Mouse (Mus musculus): ENCODE measurements around the gene Adamts6. TPM values are rescaled to one million over a fixed set of nuclear protein-coding genes. Genes with fewer than 3 reads are reported as not detected.

The Adamts6 gene
- polyA plus RNA-seq, 1 experiment from 2014 or later: 1.2 TPM

DNA sequence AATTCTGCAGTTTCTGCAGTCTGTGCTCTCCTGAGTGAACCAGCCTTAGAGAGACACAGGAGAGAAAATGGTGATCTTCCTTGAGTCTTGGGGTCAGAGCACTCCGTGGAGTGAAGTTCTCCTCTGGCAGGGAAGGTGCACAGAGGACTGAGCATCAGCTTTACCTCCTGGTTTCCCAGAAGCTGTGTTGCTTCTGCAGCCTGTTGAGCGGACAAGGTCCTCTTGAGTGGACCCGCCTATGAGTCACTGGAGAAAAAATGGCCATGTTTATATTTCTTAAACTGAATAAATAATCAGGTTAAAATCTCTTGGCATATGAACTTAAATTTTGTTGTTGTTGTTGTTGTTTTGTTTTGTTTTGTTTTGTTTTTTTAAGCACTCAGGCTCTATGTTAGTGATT, 41.7 kb downstream of the Adamts6 start:
- no peak overlapping the region for H3K27ac ChIP-seq (ENCODE audit: low read depth, low read length)
- no peak overlapping the region for H3K4me2 ChIP-seq (ENCODE audit: low read length)
- no peaks in the 10 kb centered on the region for H3K9me3 ChIP-seq (ENCODE audit: control insufficient read depth, low read length)
- H3K27me3 ChIP-seq (replicated peaks; ENCODE audit: control insufficient read depth, insufficient read depth, low read length): no peaks in the 10 kb centered on the region
- no peaks in the 10 kb centered on the region for H3K36me3 ChIP-seq (ENCODE audit: control insufficient read depth, insufficient read depth, low read length)
- H3K4me3 ChIP-seq (ENCODE audit: low read length): no peak overlapping the region
- H3K4me1 ChIP-seq (ENCODE audit: control insufficient read depth, insufficient read depth, low read depth, low read length): no peaks in the 10 kb centered on the region
- H3K9ac ChIP-seq (ENCODE audit: low read depth, low read length): no peak overlapping the region
- WGBS: 93% methylated on average over 3 of the region's 3 CpGs
- no peak for ATAC-seq

DNA sequence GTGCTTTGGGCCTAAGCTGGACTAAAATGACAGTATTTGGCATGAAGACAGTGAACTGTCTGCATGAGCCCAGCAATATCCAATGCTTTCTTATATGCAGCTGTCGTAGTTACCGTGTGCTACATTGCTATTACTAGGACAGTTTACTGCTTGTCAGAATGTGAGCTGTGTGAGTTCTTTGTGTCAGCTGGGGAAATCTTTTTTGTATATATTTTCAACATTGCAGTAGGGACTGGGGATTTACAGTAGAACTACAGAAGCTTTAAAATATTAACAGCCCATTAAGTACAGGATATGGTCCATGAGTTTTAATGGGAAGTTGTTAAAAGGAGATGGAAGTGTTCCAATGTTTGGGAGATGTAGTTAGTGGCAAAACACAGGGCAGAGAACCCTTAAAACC, 42.1 kb downstream of the Adamts6 start:
- no peak overlapping the region for H3K4me2 ChIP-seq (ENCODE audit: low read length)
- H3K9me3 ChIP-seq (ENCODE audit: control insufficient read depth, low read length): no peaks in the 10 kb centered on the region
- no peaks in the 10 kb centered on the region for H3K4me1 ChIP-seq (ENCODE audit: control insufficient read depth, insufficient read depth, low read depth, low read length)
- no peak overlapping the region for H3K27ac ChIP-seq (ENCODE audit: low read depth, low read length)
- no peaks in the 10 kb centered on the region for H3K27me3 ChIP-seq (replicated peaks; ENCODE audit: control insufficient read depth, insufficient read depth, low read length)
- no peak overlapping the region for H3K4me3 ChIP-seq (ENCODE audit: low read length)
- no peaks in the 10 kb centered on the region for H3K36me3 ChIP-seq (ENCODE audit: control insufficient read depth, insufficient read depth, low read length)
- ATAC-seq: peak; percentile 60
- WGBS: 66% methylated on average over 2 of the region's 2 CpGs
- no peak overlapping the region for H3K9ac ChIP-seq (ENCODE audit: low read depth, low read length)

DNA sequence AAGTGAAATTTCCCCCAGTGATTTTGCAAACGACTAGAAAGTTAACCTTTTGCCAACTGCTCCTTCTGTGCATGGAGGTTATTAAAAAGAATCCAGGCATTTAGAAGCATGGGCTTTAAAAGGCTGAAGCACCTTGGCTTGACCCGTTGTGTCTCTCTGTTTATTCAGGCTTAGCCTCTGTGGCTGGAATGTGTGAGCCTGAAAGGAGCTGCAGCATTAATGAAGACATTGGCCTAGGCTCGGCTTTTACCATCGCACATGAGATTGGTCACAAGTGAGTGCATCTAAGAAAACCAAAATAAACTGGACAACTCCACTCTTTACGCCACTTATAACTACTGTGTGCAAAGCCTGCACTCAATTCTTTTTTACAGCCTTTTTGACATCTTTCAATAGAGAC, 65.0 kb downstream of the Adamts6 start:
- H3K4me2 ChIP-seq (ENCODE audit: low read length): no peak overlapping the region
- no peaks in the 10 kb centered on the region for H3K27me3 ChIP-seq (replicated peaks; ENCODE audit: control insufficient read depth, insufficient read depth, low read length)
- H3K9me3 ChIP-seq (ENCODE audit: control insufficient read depth, low read length): no peaks in the 10 kb centered on the region
- 40% methylated on average over 5 of the region's 5 CpGs for WGBS
- H3K4me1 ChIP-seq (ENCODE audit: control insufficient read depth, insufficient read depth, low read depth, low read length): no peaks in the 10 kb centered on the region
- no peak overlapping the region for H3K4me3 ChIP-seq (ENCODE audit: low read length)
- ATAC-seq: no peak
- no peak overlapping the region for H3K9ac ChIP-seq (ENCODE audit: low read depth, low read length)
- no peaks in the 10 kb centered on the region for H3K36me3 ChIP-seq (ENCODE audit: control insufficient read depth, insufficient read depth, low read length)
- no peak overlapping the region for H3K27ac ChIP-seq (ENCODE audit: low read depth, low read length)

- no peaks in the 10 kb centered on the region for H3K36me3 ChIP-seq (ENCODE audit: control insufficient read depth, insufficient read depth, low read length)
- no peak overlapping the region for H3K4me3 ChIP-seq (ENCODE audit: low read length)
- no peaks in the 10 kb centered on the region for H3K9me3 ChIP-seq (ENCODE audit: control insufficient read depth, low read length)
- H3K27ac ChIP-seq (ENCODE audit: low read depth, low read length): no peak overlapping the region
- no peaks in the 10 kb centered on the region for H3K4me1 ChIP-seq (ENCODE audit: control insufficient read depth, insufficient read depth, low read depth, low read length)
- peak; percentile 74 for ATAC-seq
- no peak overlapping the region for H3K4me2 ChIP-seq (ENCODE audit: low read length)
- H3K9ac ChIP-seq (ENCODE audit: low read depth, low read length): no peak overlapping the region
- 69% methylated on average over 8 of the region's 8 CpGs for WGBS
- H3K27me3 ChIP-seq (replicated peaks; ENCODE audit: control insufficient read depth, insufficient read depth, low read length): no peaks in the 10 kb centered on the region
Measured at GRCm38 (mm10) chr13:104393427-104394356, 106.1 kb downstream of the Adamts6 start.

DNA sequence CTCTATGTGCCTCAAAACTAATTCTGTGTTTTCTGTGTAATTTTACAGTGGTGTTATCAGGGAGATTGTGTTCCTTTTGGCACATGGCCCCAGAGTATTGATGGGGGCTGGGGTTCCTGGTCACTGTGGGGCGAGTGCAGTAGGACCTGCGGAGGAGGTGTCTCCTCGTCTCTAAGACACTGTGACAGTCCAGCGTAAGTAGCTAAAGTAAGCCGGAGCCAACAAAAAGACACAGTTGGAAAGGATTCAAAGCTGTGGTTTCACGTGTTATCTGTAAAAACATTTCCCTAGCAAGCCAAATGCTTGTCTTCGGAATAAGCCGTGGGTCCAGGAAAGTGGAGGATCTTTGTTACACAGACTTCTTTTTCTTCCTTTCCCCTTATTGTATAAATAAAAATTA, 110.2 kb downstream of the Adamts6 start:
- Histone ChIP-seq H3K36me3 (ENCODE audit: control insufficient read depth, insufficient read depth, low read length) (no peaks in the 10 kb centered on the region), H3K9ac (ENCODE audit: low read depth, low read length) (no peak overlapping the region), H3K4me2 (ENCODE audit: low read length) (no peak overlapping the region), H3K4me1 (ENCODE audit: control insufficient read depth, insufficient read depth, low read depth, low read length) (no peaks in the 10 kb centered on the region), H3K27ac (ENCODE audit: low read depth, low read length) (no peak overlapping the region), H3K27me3 (replicated peaks; ENCODE audit: control insufficient read depth, insufficient read depth, low read length) (no peaks in the 10 kb centered on the region), H3K4me3 (ENCODE audit: low read length) (no peak overlapping the region), H3K9me3 (ENCODE audit: control insufficient read depth, low read length) (no peaks in the 10 kb centered on the region)
- WGBS: 65% methylated on average over 8 of the region's 8 CpGs
- ATAC-seq: no peak

DNA sequence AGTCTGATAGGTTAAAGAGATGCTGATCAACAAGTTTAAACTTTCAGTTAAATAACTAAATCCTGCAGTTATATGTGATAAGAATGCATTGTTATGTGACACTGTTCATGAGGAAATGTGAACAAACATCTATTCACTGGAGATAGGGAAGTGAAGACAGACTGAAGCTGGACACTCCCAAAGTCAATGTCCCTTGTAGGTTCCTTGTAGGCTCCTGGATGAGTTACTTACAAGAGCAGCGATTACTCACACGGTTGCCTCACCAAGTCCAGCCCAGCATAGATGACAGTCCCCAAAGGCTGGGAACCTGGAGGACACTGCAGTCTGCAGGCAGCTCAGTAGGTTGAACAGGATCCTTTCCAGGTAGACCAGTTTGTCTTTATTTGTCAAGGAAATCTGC, 145.1 kb downstream of the Adamts6 start:
- WGBS: 96% methylated on average over 2 of the region's 2 CpGs
- no peak for ATAC-seq
- H3K9ac ChIP-seq (ENCODE audit: low read depth, low read length): no peak overlapping the region
- H3K4me3 ChIP-seq (ENCODE audit: low read length): no peak overlapping the region
- H3K27me3 ChIP-seq (replicated peaks; ENCODE audit: control insufficient read depth, insufficient read depth, low read length): no peaks in the 10 kb centered on the region
- no peaks in the 10 kb centered on the region for H3K9me3 ChIP-seq (ENCODE audit: control insufficient read depth, low read length)
- no peak overlapping the region for H3K4me2 ChIP-seq (ENCODE audit: low read length)
- H3K4me1 ChIP-seq (ENCODE audit: control insufficient read depth, insufficient read depth, low read depth, low read length): no peaks in the 10 kb centered on the region
- H3K36me3 ChIP-seq (ENCODE audit: control insufficient read depth, insufficient read depth, low read length): no peaks in the 10 kb centered on the region
- no peak overlapping the region for H3K27ac ChIP-seq (ENCODE audit: low read depth, low read length)

DNA sequence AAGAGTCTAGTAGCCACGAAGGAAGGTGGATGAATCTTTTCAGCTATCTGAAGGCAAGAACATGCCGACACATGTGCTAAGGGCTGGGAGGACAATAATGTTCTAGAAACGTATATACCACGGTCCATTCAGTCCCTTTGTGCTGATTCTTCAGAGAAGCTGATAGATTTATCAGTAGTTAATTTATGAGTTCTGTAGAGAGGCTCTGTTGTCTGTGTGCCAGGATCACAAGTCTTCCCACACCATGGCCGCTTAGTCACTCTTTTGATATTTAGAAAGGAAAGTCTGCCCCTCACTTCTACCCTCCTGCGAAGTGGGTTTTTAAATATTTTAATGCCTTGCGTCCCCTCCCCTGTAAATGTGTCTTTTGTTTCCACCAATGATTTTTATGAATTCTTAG, 154.9 kb downstream of the Adamts6 start:
- WGBS: 88% methylated on average over 7 of the region's 7 CpGs
- no peaks in the 10 kb centered on the region for H3K27me3 ChIP-seq (replicated peaks; ENCODE audit: control insufficient read depth, insufficient read depth, low read length)
- no peaks in the 10 kb centered on the region for H3K9me3 ChIP-seq (ENCODE audit: control insufficient read depth, low read length)
- no peaks in the 10 kb centered on the region for H3K4me1 ChIP-seq (ENCODE audit: control insufficient read depth, insufficient read depth, low read depth, low read length)
- no peak for ATAC-seq
- H3K4me3 ChIP-seq (ENCODE audit: low read length): no peak overlapping the region
- H3K27ac ChIP-seq (ENCODE audit: low read depth, low read length): no peak overlapping the region
- no peak overlapping the region for H3K9ac ChIP-seq (ENCODE audit: low read depth, low read length)
- no peak overlapping the region for H3K4me2 ChIP-seq (ENCODE audit: low read length)
- no peaks in the 10 kb centered on the region for H3K36me3 ChIP-seq (ENCODE audit: control insufficient read depth, insufficient read depth, low read length)

DNA sequence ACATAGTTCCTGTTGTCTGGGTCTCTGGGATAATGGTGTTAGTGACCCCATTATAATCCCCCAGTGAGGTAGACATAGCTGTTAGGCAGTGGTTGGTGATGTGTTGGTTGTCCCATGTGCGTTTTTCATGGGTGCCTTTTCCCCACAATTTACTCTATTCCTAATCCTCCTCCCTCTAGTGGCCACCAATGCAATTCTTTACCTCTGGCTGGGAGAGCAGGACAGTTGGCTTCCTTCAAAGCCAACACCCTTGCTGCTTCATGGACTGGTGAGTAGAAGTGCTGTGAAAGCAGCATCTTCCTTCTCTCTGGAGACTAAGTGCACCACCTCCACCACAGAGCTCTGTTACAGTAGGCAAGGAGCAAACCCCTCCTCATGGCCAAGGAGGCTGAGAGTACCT, 157.8 kb downstream of the Adamts6 start:
- WGBS: 48% methylated on average over 1 of the region's 1 CpGs
- Histone ChIP-seq H3K36me3 (ENCODE audit: control insufficient read depth, insufficient read depth, low read length) (no peaks in the 10 kb centered on the region), H3K4me3 (ENCODE audit: low read length) (no peak overlapping the region), H3K9me3 (ENCODE audit: control insufficient read depth, low read length) (no peaks in the 10 kb centered on the region), H3K9ac (ENCODE audit: low read depth, low read length) (no peak overlapping the region), H3K4me2 (ENCODE audit: low read length) (no peak overlapping the region), H3K27ac (ENCODE audit: low read depth, low read length) (no peak overlapping the region), H3K4me1 (ENCODE audit: control insufficient read depth, insufficient read depth, low read depth, low read length) (no peaks in the 10 kb centered on the region), H3K27me3 (replicated peaks; ENCODE audit: control insufficient read depth, insufficient read depth, low read length) (no peaks in the 10 kb centered on the region)
- no peak for ATAC-seq

DNA sequence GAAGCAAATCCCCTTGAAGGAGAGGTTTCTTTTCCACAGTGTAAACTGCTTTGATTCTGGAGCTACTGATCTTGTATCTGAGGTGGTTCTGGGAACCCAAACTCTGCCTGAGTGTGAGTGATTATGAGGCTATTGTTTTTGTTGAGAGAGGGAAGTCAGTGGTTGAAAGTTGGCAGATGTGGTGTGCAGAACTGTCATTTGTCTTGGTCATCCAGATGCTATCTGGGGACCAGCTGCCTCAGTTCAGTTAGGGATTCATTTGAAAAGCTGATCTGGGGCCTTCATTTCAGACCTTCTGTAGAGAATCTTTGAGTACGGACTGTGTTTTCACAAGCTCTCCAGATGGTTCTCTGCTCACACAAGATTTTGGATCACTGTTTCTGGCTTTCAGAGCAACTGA, 159.3 kb downstream of the Adamts6 start:
- no peak for ATAC-seq
- H3K36me3 ChIP-seq (ENCODE audit: control insufficient read depth, insufficient read depth, low read length): no peaks in the 10 kb centered on the region
- H3K27me3 ChIP-seq (replicated peaks; ENCODE audit: control insufficient read depth, insufficient read depth, low read length): no peaks in the 10 kb centered on the region
- H3K4me3 ChIP-seq (ENCODE audit: low read length): no peak overlapping the region
- H3K27ac ChIP-seq (ENCODE audit: low read depth, low read length): no peak overlapping the region
- 88% methylated on average over 1 of the region's 1 CpGs for WGBS
- H3K9ac ChIP-seq (ENCODE audit: low read depth, low read length): no peak overlapping the region
- no peaks in the 10 kb centered on the region for H3K4me1 ChIP-seq (ENCODE audit: control insufficient read depth, insufficient read depth, low read depth, low read length)
- no peaks in the 10 kb centered on the region for H3K9me3 ChIP-seq (ENCODE audit: control insufficient read depth, low read length)
- no peak overlapping the region for H3K4me2 ChIP-seq (ENCODE audit: low read length)
